Mouse (Mus musculus) hindbrain, embryonic 16.5 days (tissue): ENCODE measurements around the gene Tfpt. TPM values are rescaled to one million over a fixed set of nuclear protein-coding genes. Genes with fewer than 3 reads are reported as not detected.

Experiments
- ATAC-seq: fragments of 200-750 bp; cut with Nextera tagmentation; 2 replicates; pipeline ENCODE4 v1.8.0; 2017; ENCODE audit warnings: moderate TSS enrichment, moderate library complexity
- H3K27ac ChIP-seq: fragments of 300-500 bp; sonication (generic); 2 replicates; pipeline ENCODE4 v1.5.1; 2014; ENCODE audit warnings: low read depth, mild to moderate bottlenecking, control low read depth, low read length, moderate library complexity
- H3K27me3 ChIP-seq: fragments of 300-500 bp; sonication (generic); replicated peaks from 2 replicates; pipeline ENCODE4 v1.6.1; 2014; ENCODE audit warnings: low read length; ENCODE audit not compliant: control insufficient read depth, insufficient read depth
- H3K36me3 ChIP-seq: fragments of 300-500 bp; sonication (generic); 2 replicates; pipeline ENCODE4 v1.6.1; 2014; ENCODE audit warnings: mild to moderate bottlenecking, low read length, moderate library complexity, mixed read lengths; ENCODE audit not compliant: control insufficient read depth, insufficient read depth
- H3K4me1 ChIP-seq: fragments of 300-500 bp; sonication (generic); 2 replicates; pipeline ENCODE4 v1.6.1; 2014; ENCODE audit warnings: low read depth, low read length; ENCODE audit not compliant: control insufficient read depth, insufficient read depth
- H3K4me2 ChIP-seq: fragments of 300-500 bp; sonication (generic); 2 replicates; pipeline ENCODE4 v1.6.1; 2014; ENCODE audit warnings: mild to moderate bottlenecking, low read length, control low read depth, moderate library complexity
- H3K4me3 ChIP-seq: fragments of 300-500 bp; sonication (generic); 2 replicates; pipeline ENCODE4 v1.5.1; 2014; ENCODE audit warnings: mild to moderate bottlenecking, low read length, control low read depth, moderate library complexity
- H3K9ac ChIP-seq: fragments of 300-500 bp; sonication (generic); 2 replicates; pipeline ENCODE4 v1.6.1; 2014; ENCODE audit warnings: low read depth, mild to moderate bottlenecking, control low read depth, low read length, moderate library complexity
- H3K9me3 ChIP-seq: fragments of 300-500 bp; sonication (generic); 2 replicates; pipeline ENCODE4 v1.6.1; 2014; ENCODE audit warnings: mild to moderate bottlenecking, low read length, moderate library complexity; ENCODE audit not compliant: control insufficient read depth
- WGBS: fragments of 180-500 bp; shearing (Covaris S2); extraction: QIAGEN DNeasy Blood & Tissue Kit; methylation state at CpG from one replicate; pipeline ENCODE4 v1.1.7; 2014; 5-methylcytosine and 5-hydroxymethylcytosine counted together
- polyA plus RNA-seq: library from polyadenylated mRNA; unstranded; fragments of >200 nt; fragmentation: Nextera tagmentation; extraction: Ambion mirVana; gene quantifications from 2 replicates; pipeline ENCODE4 v1.2.1, GENCODE M21; 2015

Gene Tfpt
- polyA plus RNA-seq: 36.3 and 39.6 TPM in 2 replicates

GRCm38 (mm10) chr7:3629543-3630477 lies at the start of gene Tfpt, which contains the start of gene Prpf31:
TSS of gene Tfpt (minus strand) at chr7:3629929.
TSS of gene Prpf31 (plus strand) at chr7:3629985.
- Histone ChIP-seq H3K27ac (peak within 1 kb of the TSS; percentile 78), H3K9ac (peak within 1 kb of the TSS; percentile 76), H3K27me3 (no peaks in the 10 kb centered on the region), H3K4me1 (peaks cover 25% of the 10 kb centered on the region), H3K36me3 (peaks cover 10% of the 10 kb centered on the region; the same call in 1 of the 2 replicates), H3K4me2 (peak within 1 kb of the TSS; percentile 97), H3K9me3 (no peaks in the 10 kb centered on the region), H3K4me3 (peak within 1 kb of the TSS; percentile 62)
- peak; percentile 92 for ATAC-seq
- WGBS: 1% methylated on average over 47 of the region's 47 CpGs

- Histone ChIP-seq H3K4me2 (no peak within 1 kb of the TSS), H3K36me3 (peaks cover 2% of the 10 kb centered on the region; the same call in 1 of the 2 replicates), H3K27me3 (no peaks in the 10 kb centered on the region), H3K4me3 (no peak within 1 kb of the TSS), H3K27ac (no peak within 1 kb of the TSS), H3K9ac (no peak within 1 kb of the TSS), H3K9me3 (no peaks in the 10 kb centered on the region), H3K4me1 (no peaks in the 10 kb centered on the region)
- no peak for ATAC-seq
- WGBS: 48% methylated on average over 9 of the region's 9 CpGs
Measured at GRCm38 (mm10) chr7:3677342-3677741, 47.6 kb upstream of the Tfpt start, which contains the start of gene Tmc4. TSS of gene Tmc4 (minus strand) at chr7:3677553.

- no peaks in the 10 kb centered on the region; the same call in 1 of the 2 replicates for H3K36me3 ChIP-seq
- no peak for ATAC-seq
- no peaks in the 10 kb centered on the region for H3K27me3 ChIP-seq
- H3K27ac ChIP-seq: no peak overlapping the region
- no peaks in the 10 kb centered on the region for H3K4me1 ChIP-seq
- H3K4me3 ChIP-seq: no peak overlapping the region
- H3K9ac ChIP-seq: no peak overlapping the region
- H3K4me2 ChIP-seq: no peak overlapping the region
- 86% methylated on average over 12 of the region's 12 CpGs for WGBS
- no peaks in the 10 kb centered on the region for H3K9me3 ChIP-seq
Measured at GRCm38 (mm10) chr7:3676371-3676770, 46.6 kb upstream of the Tfpt start.

GRCm38 (mm10) chr7:3675228-3675548 lies 45.5 kb upstream of the Tfpt start:
- Histone ChIP-seq H3K9ac (no peak overlapping the region), H3K9me3 (no peaks in the 10 kb centered on the region), H3K4me2 (no peak overlapping the region), H3K36me3 (peaks cover 2% of the 10 kb centered on the region; the same call in 1 of the 2 replicates), H3K27ac (no peak overlapping the region), H3K4me1 (no peaks in the 10 kb centered on the region), H3K4me3 (no peak overlapping the region), H3K27me3 (no peaks in the 10 kb centered on the region)
- ATAC-seq: 0 out of 2 replicates have a peak, but pooled peaks have one; percentile 1
- WGBS: 82% methylated on average over 3 of the region's 3 CpGs

- Histone ChIP-seq H3K27ac (no peak overlapping the region), H3K4me2 (no peak overlapping the region), H3K36me3 (peaks cover 2% of the 10 kb centered on the region; the same call in 1 of the 2 replicates), H3K4me1 (no peaks in the 10 kb centered on the region), H3K4me3 (no peak overlapping the region), H3K27me3 (no peaks in the 10 kb centered on the region), H3K9me3 (no peaks in the 10 kb centered on the region), H3K9ac (no peak overlapping the region)
- 71% methylated on average over 10 of the region's 10 CpGs for WGBS
- ATAC-seq: peak; percentile 84
Measured at GRCm38 (mm10) chr7:3674507-3675227, 44.9 kb upstream of the Tfpt start.

GRCm38 (mm10) chr7:3666921-3667391 lies 37.2 kb upstream of the Tfpt start:
- Histone ChIP-seq H3K4me3 (no peak overlapping the region), H3K36me3 (peaks cover 5% of the 10 kb centered on the region; the same call in 1 of the 2 replicates), H3K4me1 (peaks cover 16% of the 10 kb centered on the region), H3K4me2 (peak overlapping the region; percentile 13; the same call in 1 of the 2 replicates), H3K27ac (no peak overlapping the region), H3K27me3 (no peaks in the 10 kb centered on the region), H3K9ac (no peak overlapping the region), H3K9me3 (no peaks in the 10 kb centered on the region)
- ATAC-seq: no peak
- WGBS: 21% methylated on average over 14 of the region's 14 CpGs

GRCm38 (mm10) chr7:3665215-3666114 lies 35.7 kb upstream of the Tfpt start, which contains the start of gene Leng1:
TSS of gene Leng1 (minus strand) at chr7:3665840.
- Histone ChIP-seq H3K4me1 (peaks cover 16% of the 10 kb centered on the region), H3K9ac (peak within 1 kb of the TSS; percentile 80), H3K27me3 (no peaks in the 10 kb centered on the region), H3K36me3 (peaks cover 13% of the 10 kb centered on the region), H3K27ac (peak within 1 kb of the TSS; percentile 84), H3K9me3 (no peaks in the 10 kb centered on the region), H3K4me3 (peak within 1 kb of the TSS; percentile 76), H3K4me2 (peak within 1 kb of the TSS; percentile 74)
- peak; percentile 99 for ATAC-seq
- 5% methylated on average over 42 of the region's 45 CpGs for WGBS

- 30% methylated on average over 15 of the region's 15 CpGs for WGBS
- peak overlapping the region; percentile 76 for H3K4me3 ChIP-seq
- ATAC-seq: peak; percentile 18
- peak overlapping the region; percentile 74 for H3K4me2 ChIP-seq
- H3K27me3 ChIP-seq: no peaks in the 10 kb centered on the region
- peaks cover 19% of the 10 kb centered on the region for H3K36me3 ChIP-seq
- H3K9me3 ChIP-seq: no peaks in the 10 kb centered on the region
- peaks cover 16% of the 10 kb centered on the region for H3K4me1 ChIP-seq
- peak overlapping the region; percentile 84 for H3K27ac ChIP-seq
- peak overlapping the region; percentile 80 for H3K9ac ChIP-seq
Measured at GRCm38 (mm10) chr7:3664524-3665214, 34.9 kb upstream of the Tfpt start.
